Mouse (Mus musculus): ENCODE data around the gene Meig1. TPM values are rescaled to one million over a fixed set of nuclear protein-coding genes. Genes with fewer than 3 reads are reported as not detected.

Gene Meig1
- total RNA-seq, 4 experiments from 2014 or later, result 1.0 to 5.4 (median 2.0) TPM

Other genes with a start within 250 kb of the Meig1 start
- 1 to 10 TPM; 7.2 to 9.2 (median 7.6) TPM for gene Nmt2, start 138.4 kb downstream of the Meig1 start, total RNA-seq (2022)
- gene Rpp38, start 90.0 kb downstream of the Meig1 start, total RNA-seq (2022), result 1 to 10 TPM; 4.6 to 6.3 (median 5.3) TPM
- 1 to 10 TPM in 3 of 4 experiments, under 1 TPM in 1; 0.95 to 2.4 (median 1.5) TPM for gene Acbd7, start 86.5 kb downstream of the Meig1 start, total RNA-seq (2022)
- gene Olah, start 25.4 kb downstream of the Meig1 start, total RNA-seq (2022), result not detected
- gene Dclre1c, start 1.5 kb upstream of the Meig1 start, total RNA-seq (2022), result 1 to 10 TPM; 2.4 to 3.8 (median 3.3) TPM
- 1 to 10 TPM in 2 of 4 experiments, under 1 TPM in 2; 0.56 to 1.5 (median 1.0) TPM for gene Suv39h2, start 52.4 kb upstream of the Meig1 start, total RNA-seq (2022)
- 1 to 10 TPM in 3 of 4 experiments, under 1 TPM in 1; 0.98 to 1.4 (median 1.2) TPM for gene Gm45902, start 90.1 kb upstream of the Meig1 start, total RNA-seq (2022)
- gene Hspa14, start 90.2 kb upstream of the Meig1 start, total RNA-seq (2022), result 10 to 100 TPM; 19.8 to 24.0 (median 22.2) TPM
- 10 to 100 TPM; 29.9 to 38.4 (median 31.2) TPM for gene Cdnf, start 90.4 kb upstream of the Meig1 start, total RNA-seq (2022)
- 1 to 10 TPM; 3.8 to 4.6 (median 4.1) TPM for gene Fam107b, start 147.8 kb upstream of the Meig1 start, total RNA-seq (2022)

Data from heart, adult 8-10 months (tissue).